Mouse (Mus musculus) Patski (cell line): ENCODE data around the gene Prpf6. TPM values are rescaled to one million over a fixed set of nuclear protein-coding genes. Genes with fewer than 3 reads are reported as not detected.

Experiments used
- ATAC-seq: fragments of 100-300 bp; one replicate; pipeline ENCODE4 v1.8.0; 2021
- CTCF ChIA-PET: fragments of 350-600 bp; sonication (Branson Sonifier 250); formaldehyde crosslinking; loops from one replicate; lab custom pipeline; 2022; ENCODE audit warnings: inconsistent platforms; lab: Charles Lee
- POLR2A ChIA-PET: fragments of 350-600 bp; sonication (Branson Sonifier 250); formaldehyde crosslinking; loops from one replicate; lab custom pipeline; 2022; ENCODE audit warnings: antibody characterized with exemption, inconsistent platforms; lab: Charles Lee
- DNase-seq: peaks from one replicate; pipeline ENCODE4 v3.0.0-alpha.2; 2011; ENCODE audit warnings: low read depth, low spot score
- H3K27me3 ChIP-seq: fragments of 371-371 bp; one replicate; pipeline ENCODE4 v1.5.1; 2021
- CTCF ChIP-seq: fragments of 100-300 bp; IDR thresholded peaks from one replicate; pipeline ENCODE4 v1.5.1; 2021
- in situ Hi-C: fragments of 300-500 bp; cut with MboI; formaldehyde crosslinking; loops from 3 replicates; pipeline ENCODE4 v1.11.1; 2018; ENCODE audit warnings: low pct_unique_long_range_greater_than_20kb, mixed read lengths
- polyA plus RNA-seq: library from polyadenylated mRNA; unstranded; gene quantifications from one replicate; pipeline ENCODE4 v1.2.3, GENCODE M21; 2021

The Prpf6 gene
- polyA plus RNA-seq, 1 experiment from 2014 or later = 77.4 TPM

DNA sequence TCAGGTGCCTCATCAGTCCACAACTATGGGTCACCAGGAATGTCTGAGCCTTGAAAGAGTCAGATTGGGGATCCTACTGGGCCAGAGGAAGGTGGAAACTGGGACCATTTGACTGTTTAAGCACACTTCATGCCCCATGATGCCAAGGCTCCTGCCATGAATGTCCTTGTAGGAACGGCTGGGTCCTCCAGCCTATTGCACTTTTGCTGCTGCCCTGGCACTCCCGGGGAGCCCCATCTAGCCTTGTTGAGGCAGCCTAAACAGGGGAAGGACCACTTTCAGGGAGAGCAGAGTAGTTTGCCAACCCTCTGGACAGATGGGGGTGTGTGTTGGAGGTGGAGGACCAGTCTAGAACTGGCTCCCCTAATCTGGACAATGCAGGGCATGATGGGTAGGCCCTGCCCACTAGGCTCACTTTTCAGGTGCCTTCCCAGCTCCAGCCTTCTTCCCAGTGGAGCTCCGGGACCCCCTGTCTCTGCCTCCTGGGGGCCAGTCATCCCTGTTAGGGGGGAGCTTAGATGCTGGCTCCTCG is 7.2 kb upstream of the Prpf6 start, which contains the start of gene Uckl1:
Uckl1 (minus strand) TSS at position 482 of the 532 bp plus-strand sequence.
- H3K27me3 ChIP-seq = no peaks in the 10 kb centered on the region
- CTCF ChIA-PET = interaction anchor here (2.7 kb wide), 1 partner anchor 11 kb away, joined by 7 read pairs; no protein-coding TSS in a partner anchor
- no peak for DNase-seq
- in situ Hi-C loops = loop anchor here (25.0 kb wide), 1 partner anchor 1372 kb away; no protein-coding TSS in a partner anchor
- POLR2A ChIA-PET = interaction anchor here (0.6 kb wide), 1 partner anchor 9 kb away, joined by 3 read pairs; no protein-coding TSS in a partner anchor
- ATAC-seq = no peak
- TF ChIP-seq CTCF = no peak

GRCm38 (mm10) chr2:181585506-181585905 is 6.2 kb upstream of the Prpf6 start:
- no peak for DNase-seq
- no peak for ATAC-seq
- ChIA-PET CTCF (interaction anchor here (2.7 kb wide), 1 partner anchor 9 kb away, joined by 7 read pairs; no protein-coding TSS in a partner anchor), POLR2A (no interaction called here)
- TF ChIP-seq CTCF = no peak
- in situ Hi-C loops = loop anchor here (25.0 kb wide), 1 partner anchor 1373 kb away; no protein-coding TSS in a partner anchor
- H3K27me3 ChIP-seq = no peaks in the 10 kb centered on the region

- no peak for TF ChIP-seq CTCF
- ChIA-PET CTCF (no interaction called here), POLR2A (no interaction called here)
- ATAC-seq = no peak
- no peaks in the 10 kb centered on the region for H3K27me3 ChIP-seq
- in situ Hi-C loops = loop anchor here (25.0 kb wide), 1 partner anchor 1374 kb away; no protein-coding TSS in a partner anchor
- no peak for DNase-seq
Measured at GRCm38 (mm10) chr2:181586124-181586523, 5.5 kb upstream of the Prpf6 start.

DNA sequence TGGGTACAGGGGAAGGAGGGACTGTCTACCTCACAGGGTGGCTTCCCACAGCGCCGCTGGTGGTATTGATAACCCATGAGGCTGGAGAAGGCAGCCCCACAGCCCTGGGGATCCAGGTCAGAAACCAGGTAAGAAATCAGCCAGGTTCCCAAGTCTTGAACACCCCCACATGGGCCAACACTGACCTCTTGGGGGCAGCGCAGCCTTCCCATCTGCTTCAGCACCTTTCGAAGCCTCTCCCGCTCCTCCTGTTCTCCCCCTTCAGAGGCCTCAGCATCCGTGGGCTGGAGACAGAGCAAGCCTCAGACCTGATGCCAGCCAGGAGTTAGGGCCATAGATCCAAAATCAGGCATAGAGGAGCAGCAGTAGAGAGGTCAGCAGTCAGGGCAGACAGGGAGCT is 3.9 kb upstream of the Prpf6 start:
- CTCF ChIA-PET = no interaction called here
- POLR2A ChIA-PET = no interaction called here
- in situ Hi-C loops = loop anchor here (25.0 kb wide), 1 partner anchor 1375 kb away; no protein-coding TSS in a partner anchor
- ATAC-seq (no peak), DNase-seq (no peak)
- no peaks in the 10 kb centered on the region for H3K27me3 ChIP-seq
- no peak for TF ChIP-seq CTCF

DNA sequence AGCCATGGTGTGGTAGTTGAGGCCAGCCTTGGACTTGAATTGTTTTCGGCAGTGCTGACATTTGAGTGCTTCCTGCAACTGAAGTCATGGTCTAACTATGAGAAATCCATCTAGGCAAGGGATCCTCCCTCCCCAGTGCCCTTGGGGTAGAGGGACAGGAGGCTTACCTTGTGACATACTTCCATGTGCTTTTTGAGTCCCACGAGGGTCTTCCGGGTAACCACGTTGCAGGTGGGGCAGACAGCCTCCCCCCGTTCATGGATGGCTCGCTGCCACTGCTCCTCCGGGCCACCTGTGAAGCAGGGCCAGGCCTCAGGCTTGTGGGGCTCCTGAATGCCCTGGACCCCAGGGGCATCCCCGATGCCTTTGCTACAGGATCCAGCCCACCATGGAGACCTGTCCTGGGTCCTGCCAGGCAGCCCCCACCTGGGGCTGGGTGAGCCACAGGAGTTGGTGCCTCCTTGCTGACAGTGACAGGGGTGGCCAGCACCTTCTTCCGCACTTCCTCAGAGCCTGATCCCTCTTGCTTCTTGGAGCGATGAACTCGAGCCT is 3.4 kb upstream of the Prpf6 start:
- in situ Hi-C loops = loop anchor here (25.0 kb wide), 1 partner anchor 1376 kb away; no protein-coding TSS in a partner anchor
- no peak for TF ChIP-seq CTCF
- no peak for DNase-seq
- ChIA-PET POLR2A (no interaction called here), CTCF (no interaction called here)
- no peaks in the 10 kb centered on the region for H3K27me3 ChIP-seq
- ATAC-seq = no peak

- DNase-seq = no peak
- no peaks in the 10 kb centered on the region for H3K27me3 ChIP-seq
- ChIA-PET CTCF (no interaction called here), POLR2A (no interaction called here)
- no peak for TF ChIP-seq CTCF
- ATAC-seq = no peak
- in situ Hi-C loops = loop anchor here (25.0 kb wide), 1 partner anchor 1377 kb away; no protein-coding TSS in a partner anchor
Measured at GRCm38 (mm10) chr2:181589011-181589731, 2.5 kb upstream of the Prpf6 start.

DNA sequence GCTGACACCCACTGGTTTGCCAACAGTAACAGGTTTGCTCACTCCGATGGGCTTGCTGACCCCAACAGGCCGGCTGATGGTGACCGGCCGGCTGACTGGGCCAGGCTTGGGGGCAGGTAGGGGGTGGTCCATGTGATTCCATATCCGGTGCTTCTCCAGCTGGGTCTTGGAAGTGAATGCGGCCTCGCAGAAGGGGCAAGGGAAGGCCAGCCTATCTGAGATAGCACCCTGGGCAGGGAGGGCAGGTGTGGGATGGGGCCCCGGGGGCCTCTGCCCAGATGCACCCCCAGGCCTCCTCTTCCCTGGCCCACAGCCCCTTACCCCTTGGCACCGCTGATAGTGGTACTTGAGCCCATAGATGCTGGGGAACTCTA is 1.9 kb upstream of the Prpf6 start:
- TF ChIP-seq CTCF = no peak
- in situ Hi-C loops = loop anchor here (25.0 kb wide), 1 partner anchor 1377 kb away; no protein-coding TSS in a partner anchor
- POLR2A ChIA-PET = no interaction called here
- H3K27me3 ChIP-seq = no peaks in the 10 kb centered on the region
- ATAC-seq (no peak), DNase-seq (no peak)
- CTCF ChIA-PET = interaction anchor here (0.7 kb wide), 1 partner anchor 70 kb away, joined by 3 read pairs; the partner anchor contains the start of gene Dnajc5

DNA sequence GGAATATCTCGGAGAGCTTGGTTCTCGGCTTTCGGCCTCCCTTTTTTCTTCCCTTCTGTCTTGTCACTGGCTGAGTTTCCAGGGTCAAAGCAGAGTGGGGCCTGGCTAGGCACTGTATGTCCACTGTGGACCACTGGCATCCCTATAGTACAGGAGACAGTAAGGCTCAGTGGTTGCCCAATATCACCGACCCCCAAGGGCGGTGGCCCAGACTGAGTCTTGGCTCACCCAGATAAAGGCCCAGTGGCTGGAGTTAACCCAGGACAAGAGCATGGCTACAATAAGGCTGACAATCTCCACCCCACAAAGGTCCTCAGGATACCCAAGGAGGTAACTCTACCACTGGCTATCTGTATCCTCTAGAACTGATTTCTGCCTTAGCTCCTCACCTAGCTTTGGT is 1.2 kb upstream of the Prpf6 start:
- no peak for TF ChIP-seq CTCF
- ChIA-PET CTCF (interaction anchor here (0.7 to 0.8 kb wide), 2 partner anchors 9 to 71 kb away, joined by 3 to 4 read pairs; partner anchors contain the start of gene Dnajc5), POLR2A (interaction anchor here (0.8 kb wide), 1 partner anchor 10 kb away, joined by 4 read pairs; no protein-coding TSS in a partner anchor)
- DNase-seq (no peak), ATAC-seq (no peak)
- in situ Hi-C loops = loop anchor here (25.0 kb wide), 1 partner anchor 1378 kb away; no protein-coding TSS in a partner anchor
- no peaks in the 10 kb centered on the region for H3K27me3 ChIP-seq

DNA sequence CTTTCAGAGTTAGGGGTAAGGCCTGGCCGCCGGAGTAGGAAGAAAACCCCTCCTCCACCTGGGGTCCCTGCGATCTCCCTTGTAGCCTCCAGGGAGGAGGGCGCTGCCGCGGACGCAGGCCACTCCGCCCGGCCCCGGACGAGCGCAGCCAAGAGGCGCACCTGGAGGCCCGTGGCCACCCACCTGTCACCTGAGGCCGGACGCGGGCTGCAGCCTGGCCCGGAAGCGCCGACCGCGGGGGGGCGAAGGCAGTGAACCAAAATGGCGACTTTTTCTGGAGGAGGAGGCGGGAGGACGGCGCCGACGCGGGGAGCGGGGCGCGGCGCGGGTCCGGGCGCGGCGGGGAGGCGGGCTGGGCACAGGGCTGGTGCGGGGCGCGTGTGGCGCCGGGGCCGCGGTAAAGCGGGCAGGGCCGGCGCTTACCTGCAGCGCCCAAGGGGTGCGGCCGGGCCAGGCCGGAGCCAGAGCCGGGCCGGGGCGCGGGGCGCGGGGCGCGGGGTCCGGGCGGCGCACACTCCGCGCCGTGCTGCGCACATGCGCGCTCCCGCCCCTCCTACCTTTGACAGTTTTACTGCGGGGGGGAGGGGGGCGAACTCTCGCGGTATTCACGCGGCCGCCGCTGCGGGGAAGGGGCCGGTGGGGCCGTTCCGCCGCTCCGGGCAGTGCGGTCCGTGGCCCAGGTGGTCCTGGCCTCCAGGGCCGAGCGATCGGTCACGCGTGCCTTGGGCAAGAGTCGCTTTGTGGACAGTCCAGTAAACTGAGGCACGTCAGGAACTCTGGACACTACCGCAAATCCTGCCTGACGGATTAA is 768 bp downstream of the Prpf6 start, which contains the start of gene Zfp512b:
Zfp512b (minus strand) TSS at position 573 of the 811 bp plus-strand sequence.
- TF ChIP-seq CTCF = no peak
- DNase-seq = no peak
- peak; percentile 57 for ATAC-seq
- POLR2A ChIA-PET = interaction anchor here (1.0 to 1.1 kb wide), 2 partner anchors 9 to 10 kb away, joined by 3 to 4 read pairs; no protein-coding TSS in a partner anchor
- no peaks in the 10 kb centered on the region for H3K27me3 ChIP-seq
- CTCF ChIA-PET = interaction anchor here (1.4 kb wide), 1 partner anchor 70 kb away, joined by 5 read pairs; no protein-coding TSS in a partner anchor
- in situ Hi-C loops = loop anchor here (25.0 kb wide), 1 partner anchor 1380 kb away; no protein-coding TSS in a partner anchor
